Mouse (Mus musculus): ENCODE measurements around the gene Myf5. TPM values are rescaled to one million over a fixed set of nuclear protein-coding genes. Genes with fewer than 3 reads are reported as not detected.

The Myf5 gene
- polyA plus RNA-seq, 1 experiment from 2014 or later = not detected

Small RNA genes within 50 kb of the gene (microRNA-seq; reads per million reads assigned to microRNA genes)
- gene Gm44403 = not detected

Other genes with a start within 250 kb of the Myf5 start
- gene Lin7a, start 214.4 kb downstream of the Myf5 start, polyA plus RNA-seq (2015; fragmentation: Nextera tagmentation; extraction: Ambion mirVana) = 35.9 and 45.3 TPM in 2 replicates
- not detected in 2 replicates for gene Myf6, start 8.6 kb upstream of the Myf5 start, polyA plus RNA-seq (2015; fragmentation: Nextera tagmentation; extraction: Ambion mirVana)
- gene Ptprq, start 233.9 kb upstream of the Myf5 start, polyA plus RNA-seq (2015; fragmentation: Nextera tagmentation; extraction: Ambion mirVana) = 0.13 and 0.26 TPM in 2 replicates

Measured in midbrain, embryonic 15.5 days (tissue).